Mouse (Mus musculus) midbrain, embryonic 14.5 days (tissue): Measurements from ENCODE around the gene Gpx7. TPM values are rescaled to one million over a fixed set of nuclear protein-coding genes. Genes with fewer than 3 reads are reported as not detected.
A peak's percentile ranks its signal among the peaks of the same experiment; 100 is the strongest.
"Not testable (repeated sequence)": the region's sequence is repeated elsewhere in the genome, so short reads cannot be mapped to it uniquely, and the experiment has no call there.

Experiments used
- ATAC-seq: fragments of 200-750 bp; cut with Nextera tagmentation; 2 replicates; pipeline ENCODE4 v1.8.0; 2017; ENCODE audit warnings: moderate number of reproducible peaks, moderate library complexity; ENCODE audit not compliant: low FRiP score, low TSS enrichment
- DNase-seq: peaks from one replicate; pipeline ENCODE4 v3.0.0-alpha.2; 2015
- H3K27ac ChIP-seq: fragments of 300-500 bp; sonication (generic); replicated peaks from 2 replicates; pipeline ENCODE4 v1.5.1; 2014; ENCODE audit warnings: mild to moderate bottlenecking, low read depth, low read length, moderate library complexity
- H3K27me3 ChIP-seq: fragments of 300-500 bp; sonication (generic); 2 replicates; pipeline ENCODE4 v1.6.1; 2014; ENCODE audit warnings: low read length, control low read depth, mixed read lengths; ENCODE audit not compliant: control insufficient read depth, insufficient read depth
- H3K36me3 ChIP-seq: fragments of 300-500 bp; sonication (generic); 2 replicates; pipeline ENCODE4 v1.6.1; 2014; ENCODE audit warnings: low read length, control low read depth; ENCODE audit not compliant: control insufficient read depth, insufficient read depth
- H3K4me1 ChIP-seq: fragments of 300-500 bp; sonication (generic); 2 replicates; pipeline ENCODE4 v1.6.1; 2014; ENCODE audit warnings: mild to moderate bottlenecking, antibody characterized with exemption, low read length, control low read depth; ENCODE audit not compliant: control insufficient read depth, insufficient read depth
- H3K4me2 ChIP-seq: fragments of 300-500 bp; sonication (generic); 2 replicates; pipeline ENCODE4 v1.6.1; 2014; ENCODE audit warnings: mild to moderate bottlenecking, low read length, moderate library complexity
- H3K4me3 ChIP-seq: fragments of 300-500 bp; sonication (generic); replicated peaks from 2 replicates; pipeline ENCODE4 v1.5.1; 2014; ENCODE audit warnings: low read depth, low read length
- H3K9ac ChIP-seq: fragments of 300-500 bp; sonication (generic); replicated peaks from 2 replicates; pipeline ENCODE4 v1.6.1; 2014; ENCODE audit warnings: mild to moderate bottlenecking, low read length, moderate library complexity
- H3K9me3 ChIP-seq: fragments of 300-500 bp; sonication (generic); 2 replicates; pipeline ENCODE4 v1.6.1; 2016; ENCODE audit warnings: low read length, control low read depth, mixed read lengths; ENCODE audit not compliant: control insufficient read depth
- WGBS: fragments of 180-500 bp; shearing (Covaris S2); extraction: QIAGEN DNeasy Blood & Tissue Kit; methylation state at CpG from one replicate; pipeline ENCODE4 v1.1.7; 2014; 5-methylcytosine and 5-hydroxymethylcytosine counted together
- polyA plus RNA-seq: library from polyadenylated mRNA; unstranded; fragments of >200 nt; fragmentation: Nextera tagmentation; extraction: Ambion mirVana; gene quantifications from 2 replicates; pipeline ENCODE4 v1.2.1, GENCODE M21; 2014

The Gpx7 gene
- polyA plus RNA-seq, 1 experiment from 2014 or later = 23.9 TPM

DNA sequence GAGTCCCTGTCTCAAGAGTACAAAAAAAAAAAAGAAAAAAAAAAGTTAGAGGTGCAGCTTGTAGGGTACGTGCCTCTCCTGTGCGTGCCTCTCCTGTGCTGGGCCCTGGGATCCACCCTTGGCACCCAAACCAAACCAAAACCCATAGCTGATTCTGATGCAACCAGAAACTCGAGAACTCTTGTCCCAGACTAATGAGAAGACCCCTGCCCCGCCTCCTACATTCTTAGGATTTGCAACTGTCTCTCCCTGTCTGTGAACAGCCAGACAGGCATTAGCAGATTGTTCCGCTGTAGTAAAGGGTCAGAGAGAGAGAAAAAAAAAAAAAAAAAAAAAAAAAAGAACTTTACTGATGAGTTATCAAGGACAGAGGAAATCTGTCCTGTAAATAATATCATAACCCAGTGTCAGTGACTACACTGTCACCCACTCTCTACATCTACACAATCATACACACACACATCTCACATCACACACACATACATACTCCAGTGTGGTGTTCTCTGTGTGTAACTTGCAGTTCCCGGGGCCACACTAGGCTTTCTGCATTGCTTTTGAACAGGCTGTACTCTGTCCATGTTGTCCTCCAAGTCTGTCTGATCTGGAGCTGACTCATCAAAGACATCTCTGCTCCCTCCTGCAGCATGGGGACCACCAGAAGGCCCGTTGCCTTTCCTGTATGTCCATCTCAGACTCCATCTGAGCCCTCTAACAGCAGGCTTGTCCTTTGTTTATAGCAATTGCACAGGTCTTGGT lies 43.2 kb downstream of the Gpx7 start:
- no peak overlapping the region for H3K4me3 ChIP-seq
- H3K9ac ChIP-seq = no peak overlapping the region
- ATAC-seq (no peak), DNase-seq (no peak)
- H3K27ac ChIP-seq = peak overlapping the region; percentile 79
- H3K36me3 ChIP-seq = no peaks in the 10 kb centered on the region
- WGBS = 9% methylated on average over 7 of the region's 7 CpGs
- H3K4me1 ChIP-seq = peaks cover 54% of the 10 kb centered on the region
- H3K27me3 ChIP-seq = no peaks in the 10 kb centered on the region
- no peaks in the 10 kb centered on the region for H3K9me3 ChIP-seq
- peak overlapping the region; percentile 25; the same call in 1 of the 2 replicates for H3K4me2 ChIP-seq

DNA sequence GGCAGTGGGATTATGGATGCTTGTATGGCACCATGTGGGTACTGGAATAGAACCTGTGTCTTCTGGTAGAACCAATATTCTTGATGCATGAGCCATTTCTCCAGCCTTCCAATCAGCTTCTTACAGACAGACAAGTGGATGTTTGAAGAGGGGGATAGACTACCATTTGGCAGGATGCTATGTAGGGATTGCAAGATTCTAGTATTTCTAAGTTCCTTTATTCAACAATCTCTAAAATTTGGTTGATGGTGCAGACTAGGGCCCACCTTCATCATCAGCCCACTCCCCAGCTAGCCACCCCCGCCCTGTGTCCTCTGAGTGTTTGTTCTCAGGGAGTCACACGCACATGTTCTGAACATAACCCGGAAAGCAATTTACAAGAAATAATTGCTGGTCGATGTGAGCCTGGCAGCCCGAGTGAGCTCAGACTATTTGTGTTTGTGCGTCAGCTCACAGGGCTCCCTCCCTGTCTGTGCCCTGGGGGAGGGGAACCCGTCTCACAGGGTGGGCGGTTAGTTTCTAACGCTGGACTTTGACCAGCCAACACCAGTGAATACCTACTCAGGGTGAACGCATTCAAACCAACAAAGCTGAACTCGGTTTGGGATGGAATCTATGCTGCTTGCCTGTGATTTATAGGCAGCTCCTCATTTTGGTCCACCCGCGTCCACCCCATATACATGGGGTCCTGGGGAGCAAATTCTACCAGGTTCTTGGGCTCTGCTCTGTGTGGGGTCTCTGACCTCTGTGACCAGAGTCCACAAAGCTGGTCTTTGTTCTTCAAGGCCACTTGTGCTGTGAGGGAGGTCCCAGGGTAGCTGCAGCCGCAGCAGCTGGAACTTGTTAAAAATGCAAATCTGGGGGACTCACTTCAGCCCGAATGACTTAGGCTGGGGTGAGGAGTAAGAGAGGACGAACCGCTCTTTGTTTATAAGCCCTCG lies 44.2 kb downstream of the Gpx7 start:
- Histone ChIP-seq H3K9me3 (no peaks in the 10 kb centered on the region), H3K27me3 (no peaks in the 10 kb centered on the region), H3K27ac (peak overlapping the region; percentile 79), H3K36me3 (no peaks in the 10 kb centered on the region), H3K4me2 (peak overlapping the region; percentile 25; the same call in 1 of the 2 replicates), H3K9ac (no peak overlapping the region; the same call in 1 of the 2 replicates), H3K4me3 (no peak overlapping the region), H3K4me1 (peaks cover 55% of the 10 kb centered on the region)
- ATAC-seq (0 out of 2 replicates have a peak, but pooled peaks have one; percentile 15), DNase-seq (peak; percentile 67)
- 4% methylated on average over 18 of the region's 18 CpGs for WGBS

DNA sequence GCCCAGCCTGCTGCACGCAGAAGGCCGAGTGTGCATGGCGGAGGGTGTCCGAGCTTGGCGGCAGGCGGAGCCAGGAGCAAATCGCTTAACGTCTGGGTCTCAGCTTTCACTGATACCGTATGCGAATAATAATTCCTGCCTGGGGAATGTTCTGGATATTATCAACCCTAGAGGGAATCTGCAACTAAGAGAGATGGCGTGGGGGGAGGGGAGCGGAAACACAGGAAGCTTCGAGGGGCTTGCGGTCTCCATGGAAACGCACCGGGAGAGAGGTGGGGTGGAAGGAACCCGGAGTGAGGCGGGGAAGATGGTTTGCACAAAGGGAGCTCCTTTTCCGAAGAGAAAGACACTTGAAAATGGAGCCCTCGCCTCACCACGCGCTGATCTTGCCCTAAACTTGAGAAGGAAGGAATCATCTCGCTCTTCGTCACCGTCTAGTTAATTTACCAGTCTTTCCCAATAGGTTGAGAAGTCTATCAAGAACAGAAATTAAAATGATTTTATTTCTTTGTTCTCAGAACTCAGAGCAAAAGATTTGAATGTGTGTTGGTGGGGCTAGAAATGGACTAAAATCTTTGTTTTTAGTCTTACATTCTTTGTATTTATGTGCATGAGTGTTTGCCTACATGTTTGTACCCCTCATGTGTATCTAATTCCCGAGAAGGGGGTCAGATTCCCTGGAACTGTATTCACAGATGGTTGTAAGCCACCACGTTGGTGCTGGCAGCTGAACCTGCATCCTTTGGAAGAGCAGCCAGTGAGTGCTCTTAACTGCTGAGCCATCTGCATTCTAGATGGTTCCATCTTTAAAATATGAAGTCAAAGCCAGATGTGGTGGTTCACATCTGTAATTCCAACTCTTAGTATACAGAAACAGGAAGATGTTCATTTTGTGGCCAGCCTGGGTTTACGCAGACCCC lies 46.4 kb downstream of the Gpx7 start:
- no peaks in the 10 kb centered on the region for H3K9me3 ChIP-seq
- WGBS = 4% methylated on average over 28 of the region's 28 CpGs
- H3K4me2 ChIP-seq = peak overlapping the region; percentile 36
- DNase-seq = peak; percentile 98
- H3K4me3 ChIP-seq = no peak overlapping the region
- H3K36me3 ChIP-seq = no peaks in the 10 kb centered on the region
- H3K27ac ChIP-seq = peak overlapping the region; percentile 97
- peak; percentile 89 for ATAC-seq
- H3K4me1 ChIP-seq = peaks cover 55% of the 10 kb centered on the region
- no peaks in the 10 kb centered on the region for H3K27me3 ChIP-seq
- peak overlapping the region; percentile 27 for H3K9ac ChIP-seq

DNA sequence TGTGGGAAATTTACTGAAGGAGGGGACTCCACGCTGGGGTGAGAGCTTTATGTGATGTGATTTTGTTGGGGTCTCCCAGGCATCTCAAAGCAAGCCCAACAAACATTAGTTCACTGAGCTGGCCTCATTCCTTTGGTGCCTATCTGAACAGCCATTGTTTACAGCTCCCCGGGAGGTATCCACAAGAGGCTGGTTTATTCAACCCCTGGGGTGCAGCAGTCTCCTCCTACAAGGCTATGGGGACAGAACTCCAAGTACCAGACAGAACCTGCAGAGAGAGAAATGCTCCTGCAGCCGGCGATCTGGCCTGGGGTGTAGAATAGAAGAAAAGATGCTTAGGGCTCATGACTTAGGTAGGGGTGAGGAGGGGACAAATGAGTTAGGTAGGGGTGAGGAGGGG lies 48.3 kb downstream of the Gpx7 start:
- Histone ChIP-seq H3K9ac (no peak overlapping the region), H3K4me3 (no peak overlapping the region), H3K4me1 (peaks cover 47% of the 10 kb centered on the region), H3K36me3 (no peaks in the 10 kb centered on the region), H3K4me2 (no peak overlapping the region), H3K9me3 (no peaks in the 10 kb centered on the region), H3K27ac (peak overlapping the region; percentile 97), H3K27me3 (no peaks in the 10 kb centered on the region)
- WGBS = 17% methylated on average over 4 of the region's 4 CpGs
- no peak for ATAC-seq
- DNase-seq = no peak

DNA sequence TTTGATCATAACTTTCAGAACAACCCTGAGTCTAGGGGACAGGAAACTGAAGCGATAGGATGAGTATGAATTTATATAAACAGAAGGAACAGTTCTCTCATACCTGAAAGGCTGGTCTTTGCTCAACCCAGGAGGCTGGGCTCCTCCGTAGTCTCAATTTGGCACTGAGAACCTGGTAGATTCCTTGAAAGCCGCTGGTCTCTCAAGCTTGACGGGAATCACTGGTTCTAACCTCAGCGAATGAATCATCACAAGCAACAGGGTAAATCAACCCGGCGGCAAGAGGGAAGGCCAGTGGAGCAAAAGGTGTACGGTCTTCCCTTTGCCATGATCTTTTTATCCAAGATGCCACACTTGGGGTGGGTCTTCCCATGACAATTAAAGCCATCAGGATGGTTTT lies 49.3 kb downstream of the Gpx7 start:
- Histone ChIP-seq H3K4me2 (no peak overlapping the region), H3K9me3 (no peaks in the 10 kb centered on the region), H3K36me3 (no peaks in the 10 kb centered on the region), H3K4me1 (peaks cover 37% of the 10 kb centered on the region), H3K9ac (no peak overlapping the region), H3K27ac (no peak overlapping the region), H3K27me3 (no peaks in the 10 kb centered on the region), H3K4me3 (no peak overlapping the region)
- WGBS = 93% methylated on average over 8 of the region's 8 CpGs
- no peak for DNase-seq
- ATAC-seq = no peak

DNA sequence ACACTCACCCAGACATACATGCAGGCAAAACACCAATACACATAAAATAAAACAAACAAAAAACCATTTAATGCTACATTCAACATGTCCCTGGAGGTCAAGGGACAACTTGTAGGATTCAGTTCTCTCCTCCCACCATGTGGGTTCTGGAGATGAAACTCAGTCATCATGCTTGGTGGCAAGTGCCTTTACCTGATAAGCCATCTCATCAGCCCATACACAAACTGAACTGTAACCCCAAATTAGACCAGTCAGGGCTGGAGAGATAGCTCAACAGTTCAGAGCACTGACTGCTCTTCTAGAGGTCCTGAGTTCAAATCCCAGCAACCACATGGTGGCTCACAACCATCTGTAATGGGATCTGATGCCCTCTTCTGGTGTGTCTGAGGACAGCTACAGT lies 53.2 kb downstream of the Gpx7 start:
- not testable (repeated sequence) for H3K4me3 ChIP-seq, ATAC-seq, H3K9ac ChIP-seq, H3K36me3 ChIP-seq, H3K27me3 ChIP-seq, H3K9me3 ChIP-seq, DNase-seq, H3K4me2 ChIP-seq, H3K27ac ChIP-seq
- H3K4me1 ChIP-seq = peaks cover 14% of the 10 kb centered on the region; the same call in 1 of the 2 replicates

DNA sequence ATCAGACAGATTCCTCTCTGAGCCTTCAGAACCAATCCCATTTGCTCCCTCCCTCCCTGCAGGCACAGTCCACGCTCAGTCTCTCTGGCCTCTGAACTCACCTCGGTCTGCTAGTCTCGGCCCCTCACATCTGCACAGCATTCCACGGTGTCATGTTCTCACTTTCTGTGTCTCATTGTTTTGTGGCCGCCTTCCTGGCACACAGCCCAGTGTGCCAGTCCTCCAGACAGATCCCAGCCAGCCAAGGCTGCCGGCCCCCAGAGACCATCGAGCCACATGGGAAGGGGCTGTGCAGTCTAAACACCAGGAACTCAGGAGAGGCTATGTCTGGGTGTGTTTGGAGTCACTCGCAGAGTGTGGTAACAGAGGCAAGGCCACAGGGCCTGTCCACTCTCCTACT lies 55.9 kb downstream of the Gpx7 start:
- ATAC-seq (peak; percentile 75; the same call in 1 of the 2 replicates), DNase-seq (peak; percentile 74)
- H3K27me3 ChIP-seq = no peaks in the 10 kb centered on the region
- no peaks in the 10 kb centered on the region for H3K9me3 ChIP-seq
- no peak overlapping the region for H3K4me2 ChIP-seq
- 5% methylated on average over 8 of the region's 8 CpGs for WGBS
- H3K9ac ChIP-seq = no peak overlapping the region
- H3K4me1 ChIP-seq = peaks cover 12% of the 10 kb centered on the region; the same call in 1 of the 2 replicates
- H3K27ac ChIP-seq = peak overlapping the region; percentile 39
- no peak overlapping the region for H3K4me3 ChIP-seq
- no peaks in the 10 kb centered on the region for H3K36me3 ChIP-seq
